Mouse (Mus musculus): ENCODE measurements at regions not wholly inside any gene's neighbourhood (a gene's known extent, or its start where the extent isn't known, plus 50 kb on each side); places are given as distances from the start of the nearest gene placed in this dataset.
A peak's percentile ranks its signal among the peaks of the same experiment; 100 is the strongest.
"Not testable (repeated sequence)": the region's sequence is repeated elsewhere in the genome, so short reads cannot be mapped to it uniquely, and the experiment has no call there.

- DNase-seq (ENCODE audit: low read depth, low spot score), result no peak
Measured at GRCm38 (mm10) chr15:62257110-62257667, 1334.4 kb upstream of the A1bg start.

GRCm38 (mm10) chr15:62255571-62255970 lies 1332.8 kb upstream of the A1bg start:
- DNase-seq (ENCODE audit: low read depth, low spot score), result no peak

- no peak for DNase-seq (ENCODE audit: low read depth, low spot score)
Measured at GRCm38 (mm10) chr15:62253724-62254123, 1330.9 kb upstream of the A1bg start.

- DNase-seq (ENCODE audit: low read depth, low spot score), result not testable (repeated sequence)
Measured at GRCm38 (mm10) chr15:62252078-62252833, 1329.4 kb upstream of the A1bg start.

- no peak for DNase-seq (ENCODE audit: low read depth, low spot score)
Measured at GRCm38 (mm10) chr15:62249436-62249835, 1326.6 kb upstream of the A1bg start.

- DNase-seq (ENCODE audit: low read depth, low spot score), result no peak
Measured at GRCm38 (mm10) chr15:62246561-62247079, 1323.8 kb upstream of the A1bg start.

GRCm38 (mm10) chr15:62245237-62245636 lies 1322.4 kb upstream of the A1bg start:
- DNase-seq (ENCODE audit: low read depth, low spot score), result peak; percentile 43

GRCm38 (mm10) chr15:62244819-62245218 lies 1322.0 kb upstream of the A1bg start:
- no peak for DNase-seq (ENCODE audit: low read depth, low spot score)

- DNase-seq (ENCODE audit: low read depth, low spot score), result peak; percentile 56
Measured at GRCm38 (mm10) chr15:62240031-62240430, 1317.2 kb upstream of the A1bg start.

GRCm38 (mm10) chr15:62238503-62239045 lies 1315.8 kb upstream of the A1bg start:
- DNase-seq (ENCODE audit: low read depth, low spot score), result no peak

- no peak for DNase-seq (ENCODE audit: low read depth, low spot score)
Measured at GRCm38 (mm10) chr15:62236056-62236455, 1313.2 kb upstream of the A1bg start.

- DNase-seq (ENCODE audit: low read depth, low spot score), result no peak
Measured at GRCm38 (mm10) chr15:62234182-62234760, 1311.5 kb upstream of the A1bg start.

- DNase-seq (ENCODE audit: low read depth, low spot score), result no peak
Measured at GRCm38 (mm10) chr15:62233154-62233553, 1310.3 kb upstream of the A1bg start.

GRCm38 (mm10) chr15:62231709-62232108 lies 1308.9 kb upstream of the A1bg start:
- no peak for DNase-seq (ENCODE audit: low read depth, low spot score)

GRCm38 (mm10) chr15:62230773-62231172 lies 1308.0 kb upstream of the A1bg start:
- DNase-seq (ENCODE audit: low read depth, low spot score), result no peak

GRCm38 (mm10) chr15:62229491-62230283 lies 1306.9 kb upstream of the A1bg start:
- DNase-seq (ENCODE audit: low read depth, low spot score), result no peak

GRCm38 (mm10) chr15:62229023-62229422 lies 1306.2 kb upstream of the A1bg start:
- no peak for DNase-seq (ENCODE audit: low read depth, low spot score)

- DNase-seq (ENCODE audit: low read depth, low spot score), result no peak
Measured at GRCm38 (mm10) chr15:62224798-62225197, 1302.0 kb upstream of the A1bg start.

GRCm38 (mm10) chr15:62224191-62224590 lies 1301.4 kb upstream of the A1bg start:
- no peak for DNase-seq (ENCODE audit: low read depth, low spot score)

GRCm38 (mm10) chr15:62223156-62223840 lies 1300.5 kb upstream of the A1bg start:
- no peak for DNase-seq (ENCODE audit: low read depth, low spot score)

- no peak for DNase-seq (ENCODE audit: low read depth, low spot score)
Measured at GRCm38 (mm10) chr15:62222731-62223130, 1299.9 kb upstream of the A1bg start.

Data from CD4-positive helper T cell, adult 2 months (primary cell).